Comparison of ENCODE assay signal across 9 mouse cellular contexts in the genomic region with DNA sequence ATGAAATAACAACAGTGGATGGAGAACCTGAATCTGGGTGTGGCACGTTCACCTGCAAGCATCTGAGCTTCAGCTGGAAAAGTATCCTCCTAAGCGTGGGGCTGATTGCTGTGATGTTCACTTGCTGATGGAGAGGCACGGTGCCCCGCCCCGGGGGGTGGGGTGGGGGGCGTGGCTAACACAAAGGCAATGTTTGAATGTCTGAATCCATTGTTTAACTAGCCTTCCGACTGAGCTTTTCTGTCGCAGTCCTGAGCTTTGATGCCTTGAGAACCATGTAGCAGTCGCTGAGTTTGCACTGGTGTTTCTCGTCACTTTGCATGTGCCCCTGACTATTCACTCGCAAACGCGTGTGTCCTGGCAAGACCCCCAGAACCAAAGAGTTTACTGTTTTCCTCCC.
DNase-seq lines count a peak whose midpoint lies in the region; ATAC-seq and TF ChIP-seq lines count a peak whose summit lies in the region.
"Had no signal": no experiment of that assay in that cellular context is flagged by ENCODE, and none has a peak within 500 bp of the region (broad histone marks: within the 10 kb centered on the region; RNA-seq: fewer than 3 reads in every experiment).

No protein-coding gene starts in this region.

- intact Hi-C loops in heart, postnatal 25 days (cut with DNase I), result no loop called here

- no peak for ATAC-seq in heart, embryonic 11.5 days (replicated peaks; ENCODE audit: insufficient number of reproducible peaks, low FRiP score, low TSS enrichment)
- ATAC-seq in embryonic facial prominence, embryonic 14.5 days (ENCODE audit: low read depth), result no peak
- no peak for ATAC-seq in midbrain, embryonic 16.5 days

- H3K4me2 ChIP-seq in heart, embryonic 11.5 days, result peak overlapping the region; percentile 41
- peak overlapping the region; percentile 50 for H3K4me2 ChIP-seq in embryonic facial prominence, embryonic 14.5 days (ENCODE audit: low read depth, low read length)
- peak overlapping the region; percentile 48 for H3K4me2 ChIP-seq in midbrain, embryonic 16.5 days (ENCODE audit: low read length)

- no peak overlapping the region for H3K9ac ChIP-seq in heart, embryonic 11.5 days (ENCODE audit: low read depth, low read length)
- H3K9ac ChIP-seq in ES-E14 (ENCODE audit: insufficient read depth, low read depth, low read length, poor library complexity, severe bottlenecking), result no peak overlapping the region
- no peak overlapping the region for H3K9ac ChIP-seq in embryonic facial prominence, embryonic 14.5 days (ENCODE audit: low read depth, low read length)
- H3K9ac ChIP-seq in midbrain, embryonic 16.5 days (ENCODE audit: low read depth, low read length), result peak overlapping the region; percentile 32; the same call in 1 of the 2 replicates

- no peaks in the 10 kb centered on the region for H3K4me1 ChIP-seq in heart, embryonic 11.5 days (ENCODE audit: control insufficient read depth, insufficient read depth, low read length)
- peaks cover 0 to 16% of the 10 kb centered on the region in 2 experiments; a peak in 1 of 4 replicates for H3K4me1 ChIP-seq in ES-E14 (ENCODE audit: control insufficient read depth in 2 of 2, insufficient read depth in 2 of 2, low read length in 2 of 2, poor library complexity in 1 of 2)
- H3K4me1 ChIP-seq in embryonic facial prominence, embryonic 14.5 days (ENCODE audit: control insufficient read depth, insufficient read depth, low read length), result peaks cover 16% of the 10 kb centered on the region
- H3K4me1 ChIP-seq in limb, embryonic 10.5 days, result peaks cover 34% of the 10 kb centered on the region
- H3K4me1 ChIP-seq in midbrain, embryonic 16.5 days (ENCODE audit: control insufficient read depth, insufficient read depth, low read length), result peaks cover 18% of the 10 kb centered on the region

- DNase-seq in heart, postnatal 25 days (ENCODE audit: low spot score), result no peak
- peak; percentile 80 for DNase-seq in ES-E14 (ENCODE audit: low read depth, low spot score)
- peak; percentile 57 for DNase-seq in embryonic facial prominence, embryonic 14.5 days (ENCODE audit: low spot score)
- DNase-seq in limb, embryonic 10.5 days (ENCODE audit: low spot score), result no peak
- no peak for DNase-seq in gastrocnemius, postnatal 10 days
- no peak for DNase-seq in MN1 (ENCODE audit: low spot score)

- H3K36me3 ChIP-seq in heart, embryonic 11.5 days (ENCODE audit: control insufficient read depth, insufficient read depth, low read length), result no peaks in the 10 kb centered on the region
- H3K36me3 ChIP-seq in ES-E14 (ENCODE audit: control insufficient read depth, insufficient read depth, low read length, poor library complexity, severe bottlenecking), result no peaks in the 10 kb centered on the region
- H3K36me3 ChIP-seq in embryonic facial prominence, embryonic 14.5 days (ENCODE audit: control insufficient read depth, insufficient read depth, low read length), result no peaks in the 10 kb centered on the region
- H3K36me3 ChIP-seq in limb, embryonic 10.5 days, result no peaks in the 10 kb centered on the region
- H3K36me3 ChIP-seq in midbrain, embryonic 16.5 days (ENCODE audit: control insufficient read depth, insufficient read depth, low read length), result no peaks in the 10 kb centered on the region

- 17% methylated on average over 13 of the region's 13 CpGs for WGBS in heart, embryonic 11.5 days (ENCODE audit: insufficient replicate concordance)
- 8% methylated on average over 13 of the region's 13 CpGs for WGBS in embryonic facial prominence, embryonic 14.5 days
- WGBS in limb, embryonic 10.5 days, result 23% methylated on average over 13 of the region's 13 CpGs
- WGBS in midbrain, embryonic 16.5 days, result 5% methylated on average over 13 of the region's 13 CpGs

- H3K27me3 ChIP-seq in heart, embryonic 11.5 days (ENCODE audit: control insufficient read depth, insufficient read depth, low read length), result no peaks in the 10 kb centered on the region
- H3K27me3 ChIP-seq in embryonic facial prominence, embryonic 14.5 days (replicated peaks; ENCODE audit: control insufficient read depth, insufficient read depth, low read length), result no peaks in the 10 kb centered on the region
- no peaks in the 10 kb centered on the region for H3K27me3 ChIP-seq in limb, embryonic 10.5 days (ENCODE audit: low read depth, poor library complexity, severe bottlenecking)
- H3K27me3 ChIP-seq in midbrain, embryonic 16.5 days (ENCODE audit: control insufficient read depth, insufficient read depth, low read depth, low read length), result no peaks in the 10 kb centered on the region
- H3K27me3 ChIP-seq: CH12.LX had no signal

- H3K4me3 ChIP-seq in heart, embryonic 11.5 days (ENCODE audit: low read depth, low read length), result no peak overlapping the region
- H3K4me3 ChIP-seq in ES-E14 (ENCODE audit: insufficient read depth in 1 of 2, low read depth in 1 of 2, low read length in 2 of 2, poor library complexity in 1 of 2, severe bottlenecking in 1 of 2), result no peak overlapping the region
- H3K4me3 ChIP-seq in embryonic facial prominence, embryonic 14.5 days (ENCODE audit: low read depth, low read length), result peak overlapping the region; percentile 18; the same call in 1 of the 2 replicates
- H3K4me3 ChIP-seq in limb, embryonic 10.5 days, result 0 out of 2 replicates have a peak overlapping the region, but pooled peaks have one; percentile 18
- H3K4me3 ChIP-seq in midbrain, embryonic 16.5 days (ENCODE audit: low read depth, low read length), result 0 out of 2 replicates have a peak overlapping the region, but pooled peaks have one; percentile 11

- in situ Hi-C loops in ES-E14 (cut with MboI; ENCODE audit: low sequenced_read_pairs in 2 of 2, unreplicated experiment in 2 of 2), result no loop called here

- no peak overlapping the region for H3K27ac ChIP-seq in heart, embryonic 11.5 days (ENCODE audit: low read depth, low read length)
- H3K27ac ChIP-seq in ES-E14 (ENCODE audit: insufficient read depth, low read depth, low read length, poor library complexity, severe bottlenecking), result no peak overlapping the region
- H3K27ac ChIP-seq in embryonic facial prominence, embryonic 14.5 days (replicated peaks; ENCODE audit: low read depth, low read length), result no peak overlapping the region
- H3K27ac ChIP-seq in limb, embryonic 10.5 days, result no peak overlapping the region
- peak overlapping the region; percentile 19; the same call in 1 of the 2 replicates for H3K27ac ChIP-seq in midbrain, embryonic 16.5 days (ENCODE audit: low read length)

- no peaks in the 10 kb centered on the region for H3K9me3 ChIP-seq in heart, embryonic 11.5 days (replicated peaks; ENCODE audit: control insufficient read depth, low read length)
- no peaks in the 10 kb centered on the region for H3K9me3 ChIP-seq in ES-E14 (ENCODE audit: control insufficient read depth, insufficient read depth, low read depth, low read length)
- H3K9me3 ChIP-seq in embryonic facial prominence, embryonic 14.5 days (ENCODE audit: control insufficient read depth, low read length), result no peaks in the 10 kb centered on the region
- H3K9me3 ChIP-seq in limb, embryonic 10.5 days (replicated peaks), result no peaks in the 10 kb centered on the region
- no peaks in the 10 kb centered on the region for H3K9me3 ChIP-seq in midbrain, embryonic 16.5 days (replicated peaks; ENCODE audit: control insufficient read depth, low read length, poor library complexity, severe bottlenecking)

TF ChIP-seq in ES-E14, 5 proteins besides CTCF, POLR2A, EP300 and RAD21:
- TF ChIP-seq CHD2 (IDR thresholded peaks at IDR 0.05; ENCODE audit: low read depth, low read length) (no peak), ZC3H11A (IDR thresholded peaks at IDR 0.05; ENCODE audit: borderline replicate concordance, low read depth, low read length) (no peak), MAFK (IDR thresholded peaks at IDR 0.05; ENCODE audit: insufficient read depth, low read depth, low read length) (no peak), ZNF384 (IDR thresholded peaks at IDR 0.05; ENCODE audit: low read depth, low read length) (no peak), HCFC1 (IDR thresholded peaks at IDR 0.05; ENCODE audit: borderline replicate concordance, insufficient read depth, low read length) (no peak)

Comparison
In these comparisons a context has a peak if more than half of its experiments do, and no peak if none do; other contexts are left out.
1. H3K4me3 ChIP-seq: peak in embryonic facial prominence, embryonic 14.5 days (single experiment), limb, embryonic 10.5 days (single experiment) and midbrain, embryonic 16.5 days (single experiment); none in heart, embryonic 11.5 days (single experiment) and ES-E14 (0 of 2).
2. DNase-seq: peak in ES-E14 (single experiment) and embryonic facial prominence, embryonic 14.5 days (single experiment); none in heart, postnatal 25 days (single experiment), limb, embryonic 10.5 days (single experiment), gastrocnemius, postnatal 10 days (single experiment) and MN1 (single experiment).
3. Peak in every context shown above with its lines, with median percentiles within 50 percentile points of each other: H3K4me2 ChIP-seq.